Mouse (Mus musculus) cerebellum, postnatal 4 days (tissue): Measurements from ENCODE around the gene Akap5.

Source experiments
- DNase-seq, 2 experiments: peaks; one replicate each; pipeline ENCODE4 v3.0.0; 2022; ENCODE audit warnings: low spot score in 2 of 2, mixed read lengths in 1 of 2

The Akap5 gene

GRCm38 (mm10) chr12:76310633-76311032 is 14.1 kb upstream of the Akap5 start:
- DNase-seq = no peak

- DNase-seq = no peak
These were observed 13.5 kb upstream of the Akap5 start for GRCm38 (mm10) chr12:76311227-76311626.

- no peak for DNase-seq
These were observed 12.7 kb upstream of the Akap5 start for GRCm38 (mm10) chr12:76311951-76312350.

- DNase-seq = no peak
These were observed 6.1 kb upstream of the Akap5 start for GRCm38 (mm10) chr12:76318282-76319212.

- no peak for DNase-seq
These were observed 1.9 kb downstream of the Akap5 start for GRCm38 (mm10) chr12:76326437-76327220.

- DNase-seq = no peak
These were observed 4.1 kb downstream of the Akap5 start for GRCm38 (mm10) chr12:76328567-76329354.

GRCm38 (mm10) chr12:76333688-76334087 is 9.0 kb downstream of the Akap5 start:
- no peak for DNase-seq

- no peak for DNase-seq
These were observed 10.9 kb downstream of the Akap5 start for GRCm38 (mm10) chr12:76335641-76336040.

- DNase-seq = no peak
These were observed 11.6 kb downstream of the Akap5 start for GRCm38 (mm10) chr12:76336111-76336965.

- peak in 1 of 2 experiments; percentile 56 for DNase-seq
These were observed 16.4 kb downstream of the Akap5 start for GRCm38 (mm10) chr12:76341080-76341479.

GRCm38 (mm10) chr12:76345759-76346455 is 21.2 kb downstream of the Akap5 start:
- DNase-seq = no peak

GRCm38 (mm10) chr12:76349680-76350220 is 25.1 kb downstream of the Akap5 start:
- DNase-seq = no peak

GRCm38 (mm10) chr12:76360868-76361267 is 36.2 kb downstream of the Akap5 start:
- DNase-seq = no peak

- DNase-seq = no peak
These were observed 37.0 kb downstream of the Akap5 start for GRCm38 (mm10) chr12:76361405-76362302.

GRCm38 (mm10) chr12:76362303-76362676 is 37.6 kb downstream of the Akap5 start:
- no peak for DNase-seq

GRCm38 (mm10) chr12:76366276-76366675 is 41.6 kb downstream of the Akap5 start:
- no peak for DNase-seq

GRCm38 (mm10) chr12:76367096-76367995 is 42.7 kb downstream of the Akap5 start:
- DNase-seq = no peak
